29 mouse cellular contexts compared by ENCODE assay signal in the genomic region with DNA sequence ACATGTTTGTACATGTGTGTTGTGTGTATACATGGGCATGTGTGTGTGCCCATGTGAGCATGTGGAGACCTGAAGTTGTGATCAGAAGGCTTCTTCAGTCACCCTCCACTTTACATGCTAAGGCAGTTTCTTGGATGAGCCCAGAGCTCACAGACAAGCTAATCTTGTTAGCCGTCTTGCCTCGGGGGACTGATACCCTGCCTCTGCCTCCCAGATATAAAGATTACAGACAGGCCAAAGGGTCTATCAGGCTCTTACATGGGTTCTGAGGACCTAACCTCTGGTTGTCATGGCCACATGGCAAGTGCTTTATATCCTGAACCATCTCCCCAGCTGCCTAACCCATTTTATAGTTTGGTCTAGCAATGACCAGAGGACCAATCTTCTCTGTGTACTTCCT. TPM values are rescaled to one million over a fixed set of nuclear protein-coding genes. Genes with fewer than 3 reads are reported as not detected.
A peak's percentile ranks its signal among the peaks of the same experiment; 100 is the strongest.
DNase-seq lines count a peak whose midpoint lies in the region; ATAC-seq lines count a peak whose summit lies in the region.
"Had no signal": no experiment of that assay in that cellular context is flagged by ENCODE, and none has a peak within 500 bp of the region (broad histone marks: within the 10 kb centered on the region; RNA-seq: fewer than 3 reads in every experiment).

No protein-coding gene starts in this region.

- ATAC-seq in erythroid progenitor cell, adult 5-6 weeks (replicated peaks; ENCODE audit: low FRiP score, poor library complexity, severe bottlenecking) = 0 out of 2 replicates have a peak, but pooled peaks have one; percentile 25
- peak; percentile 93 for ATAC-seq in liver, embryonic 12.5 days
- peak; percentile 83 for ATAC-seq in liver, embryonic 15.5 days (ENCODE audit: insufficient read depth)
- ATAC-seq in megakaryocyte-erythroid progenitor cell, adult 5-6 weeks (replicated peaks; ENCODE audit: low FRiP score, low TSS enrichment, poor library complexity, severe bottlenecking) = peak; percentile 88
- no peak for ATAC-seq in hindbrain, embryonic 11.5 days (ENCODE audit: low FRiP score)
- no peak for ATAC-seq in hindbrain, embryonic 14.5 days (ENCODE audit: low FRiP score)
- ATAC-seq: CD4-positive, CD25-positive, alpha-beta regulatory T cell, adult 4 months had no signal

- H3K27me3 ChIP-seq in liver, embryonic 12.5 days (replicated peaks) = no peaks in the 10 kb centered on the region
- H3K27me3 ChIP-seq in liver, embryonic 15.5 days = no peaks in the 10 kb centered on the region
- no peaks in the 10 kb centered on the region for H3K27me3 ChIP-seq in hindbrain, embryonic 11.5 days (ENCODE audit: control insufficient read depth, insufficient read depth, low read length)
- no peaks in the 10 kb centered on the region for H3K27me3 ChIP-seq in hindbrain, embryonic 14.5 days (ENCODE audit: control insufficient read depth, insufficient read depth, low read length)
- H3K27me3 ChIP-seq: embryonic facial prominence, embryonic 13.5 days; forebrain, embryonic 13.5 days; hindbrain, embryonic 15.5 days had no signal

- 0 out of 2 replicates have a peak overlapping the region, but pooled peaks have one; percentile 59 for H3K27ac ChIP-seq in liver, embryonic 12.5 days
- no peak overlapping the region for H3K27ac ChIP-seq in liver, embryonic 15.5 days (replicated peaks)
- H3K27ac ChIP-seq in hindbrain, embryonic 11.5 days (ENCODE audit: low read depth, low read length) = no peak overlapping the region
- no peak overlapping the region for H3K27ac ChIP-seq in hindbrain, embryonic 14.5 days
- H3K27ac ChIP-seq: embryonic facial prominence, embryonic 10.5 days; embryonic facial prominence, embryonic 13.5 days; forebrain, embryonic 10.5 days; forebrain, embryonic 13.5 days; hindbrain, embryonic 10.5 days; hindbrain, embryonic 15.5 days had no signal

- peaks cover 7% of the 10 kb centered on the region for H3K36me3 ChIP-seq in liver, embryonic 12.5 days
- 0 out of 2 replicates have a peak, but pooled peaks cover 6% of the 10 kb centered on the region for H3K36me3 ChIP-seq in liver, embryonic 15.5 days (replicated peaks)
- H3K36me3 ChIP-seq in hindbrain, embryonic 11.5 days (ENCODE audit: control insufficient read depth, insufficient read depth, low read length) = no peaks in the 10 kb centered on the region
- no peaks in the 10 kb centered on the region for H3K36me3 ChIP-seq in hindbrain, embryonic 14.5 days (replicated peaks; ENCODE audit: control insufficient read depth, insufficient read depth)

- peak overlapping the region; percentile 38 for H3K4me2 ChIP-seq in liver, embryonic 12.5 days
- no peak overlapping the region for H3K4me2 ChIP-seq in liver, embryonic 15.5 days
- H3K4me2 ChIP-seq in hindbrain, embryonic 11.5 days (replicated peaks; ENCODE audit: low read depth, low read length) = no peak overlapping the region
- no peak overlapping the region for H3K4me2 ChIP-seq in hindbrain, embryonic 14.5 days (replicated peaks)
- H3K4me2 ChIP-seq: embryonic facial prominence, embryonic 13.5 days; forebrain, embryonic 13.5 days; heart, embryonic 11.5 days; hindbrain, embryonic 15.5 days had no signal

- H3K4me3 ChIP-seq in liver, embryonic 12.5 days = no peak overlapping the region
- H3K4me3 ChIP-seq in liver, embryonic 15.5 days (replicated peaks) = no peak overlapping the region
- H3K4me3 ChIP-seq in hindbrain, embryonic 11.5 days (ENCODE audit: low read depth, low read length) = no peak overlapping the region
- no peak overlapping the region for H3K4me3 ChIP-seq in hindbrain, embryonic 14.5 days (replicated peaks; ENCODE audit: low read length)
- H3K4me3 ChIP-seq: embryonic facial prominence, embryonic 10.5 days; embryonic facial prominence, embryonic 13.5 days; erythroblast, embryonic 14.5 days; forebrain, embryonic 10.5 days; forebrain, embryonic 13.5 days; hindbrain, embryonic 10.5 days; hindbrain, embryonic 15.5 days had no signal

- no peaks in the 10 kb centered on the region for H3K9me3 ChIP-seq in liver, embryonic 12.5 days (replicated peaks)
- no peaks in the 10 kb centered on the region for H3K9me3 ChIP-seq in liver, embryonic 15.5 days (replicated peaks)
- H3K9me3 ChIP-seq in hindbrain, embryonic 11.5 days (ENCODE audit: control insufficient read depth, low read length) = no peaks in the 10 kb centered on the region
- H3K9me3 ChIP-seq in hindbrain, embryonic 14.5 days (ENCODE audit: control insufficient read depth, low read length) = no peaks in the 10 kb centered on the region
- H3K9me3 ChIP-seq: embryonic facial prominence, embryonic 10.5 days; embryonic facial prominence, embryonic 13.5 days; forebrain, embryonic 10.5 days; forebrain, embryonic 13.5 days; hindbrain, embryonic 10.5 days; hindbrain, embryonic 15.5 days had no signal

- H3K9ac ChIP-seq in liver, embryonic 12.5 days = no peak overlapping the region
- H3K9ac ChIP-seq in liver, embryonic 15.5 days = no peak overlapping the region
- no peak overlapping the region for H3K9ac ChIP-seq in hindbrain, embryonic 11.5 days (ENCODE audit: low read depth, low read length)
- H3K9ac ChIP-seq in hindbrain, embryonic 14.5 days = no peak overlapping the region
- H3K9ac ChIP-seq: embryonic facial prominence, embryonic 13.5 days; forebrain, embryonic 13.5 days; hindbrain, embryonic 15.5 days had no signal

- no peak for DNase-seq in hindbrain, embryonic 11.5 days (ENCODE audit: low spot score)
- no peak for DNase-seq in embryo, embryonic 9.5 days (ENCODE audit: extremely low spot score)
- no peak for DNase-seq in hindbrain, embryonic 14.5 days (ENCODE audit: low spot score)
- DNase-seq: adrenal gland, adult 2 months; adrenal gland, postnatal 14 days; cerebellum, adult 11 months; cerebellum, adult 2 months; cerebellum, postnatal 10 days; cerebellum, postnatal 36 days; gastrocnemius, postnatal 10 days; gastrocnemius, postnatal 36 days; heart, postnatal 36 days had no signal

- H3K4me1 ChIP-seq in liver, embryonic 12.5 days = peaks cover 34% of the 10 kb centered on the region
- peaks cover 27% of the 10 kb centered on the region for H3K4me1 ChIP-seq in liver, embryonic 15.5 days (replicated peaks)
- H3K4me1 ChIP-seq in hindbrain, embryonic 11.5 days (replicated peaks; ENCODE audit: control insufficient read depth, insufficient read depth, low read length) = no peaks in the 10 kb centered on the region
- no peaks in the 10 kb centered on the region for H3K4me1 ChIP-seq in hindbrain, embryonic 14.5 days (replicated peaks; ENCODE audit: control insufficient read depth, insufficient read depth, low read length)
- H3K4me1 ChIP-seq: embryonic facial prominence, embryonic 10.5 days; embryonic facial prominence, embryonic 13.5 days; forebrain, embryonic 10.5 days; hindbrain, embryonic 10.5 days; hindbrain, embryonic 15.5 days had no signal

- WGBS in liver, embryonic 12.5 days (ENCODE audit: insufficient replicate concordance) = 31% methylated on average over 2 of the region's 2 CpGs
- 30% methylated on average over 2 of the region's 2 CpGs for WGBS in liver, embryonic 15.5 days (ENCODE audit: insufficient replicate concordance)
- WGBS in hindbrain, embryonic 11.5 days = 94% methylated on average over 2 of the region's 2 CpGs
- whole genome bisulfite sequencing in hindbrain, embryonic 14.5 days = 94% methylated on average over 2 of the region's 2 CpGs

RNA-seq across cellular contexts. Expression of a gene that starts 57.9 kb away (rescaled TPM):
- 0.36 TPM in 1 of 2 replicates, not detected in the other for total RNA-seq in erythroid progenitor cell, adult 5-6 weeks (2015; ENCODE audit: low replicate concordance)
- 0.68 TPM in 1 of 2 replicates, not detected in the other for total RNA-seq in erythroid progenitor cell, adult 5-6 weeks (2017; ENCODE audit: low replicate concordance)
- 0.20 and 0.35 TPM in 2 replicates for polyA plus RNA-seq in liver, embryonic 12.5 days (2016; fragmentation: Nextera tagmentation; extraction: Ambion mirVana)
- polyA plus RNA-seq in liver, embryonic 15.5 days (2015; fragmentation: Nextera tagmentation; extraction: Ambion mirVana) = 0.17 and 0.18 TPM in 2 replicates
- not detected in 2 replicates for total RNA-seq in megakaryocyte-erythroid progenitor cell, adult 5-6 weeks (2014; fragmentation: Nextera tagmentation)
- total RNA-seq in megakaryocyte-erythroid progenitor cell, adult 5-6 weeks (2017) = not detected in 2 replicates
- polyA plus RNA-seq in hindbrain, embryonic 11.5 days (2014; fragmentation: Nextera tagmentation; extraction: Ambion mirVana) = 0.54 and 0.93 TPM in 2 replicates
- 6.8 and 7.4 TPM in 2 replicates for polyA plus RNA-seq in hindbrain, embryonic 14.5 days (2014; fragmentation: Nextera tagmentation; extraction: Ambion mirVana)
- total RNA-seq: gastrocnemius, adult 18-20 months; gastrocnemius, postnatal 36 days; granulocyte monocyte progenitor cell, adult 5-6 weeks; MEL had no signal
- polyA plus RNA-seq: C2C12; CD4-positive, CD25-positive, alpha-beta regulatory T cell, adult 4 months; erythroblast, embryonic 14.5 days; forebrain, embryonic 10.5 days had no signal

Comparison
In these comparisons a context has a peak if more than half of its experiments do, and no peak if none do; other contexts are left out.
1. ATAC-seq: peak in erythroid progenitor cell, adult 5-6 weeks (single experiment), liver, embryonic 12.5 days (single experiment), liver, embryonic 15.5 days (single experiment) and megakaryocyte-erythroid progenitor cell, adult 5-6 weeks (single experiment); none in hindbrain, embryonic 11.5 days (single experiment) and hindbrain, embryonic 14.5 days (single experiment).